Mouse (Mus musculus): Measurements from ENCODE around the gene Prpf40b. TPM values are rescaled to one million over a fixed set of nuclear protein-coding genes. Genes with fewer than 3 reads are reported as not detected.
"Not testable (repeated sequence)": the region's sequence is repeated elsewhere in the genome, so short reads cannot be mapped to it uniquely, and the experiment has no call there.

Gene Prpf40b
- total RNA-seq (2021) = 10 to 100 TPM; 46.0 to 50.6 TPM
- long read RNA-seq, experiment 1, full-length matches to known transcripts = 1 of 33 reads
- long read RNA-seq, experiment 1, partial matches to known transcripts = 12 of 33 reads
- long read RNA-seq, experiment 1, other reads (novel, unspliced or antisense) = 20 of 33 reads
- long read RNA-seq, experiment 2, partial matches to known transcripts = 7 of 18 reads
- long read RNA-seq, experiment 2, other reads (novel, unspliced or antisense) = 11 of 18 reads

- DNase-seq (ENCODE audit: low spot score in 2 of 2) = peak; percentile 94 to 95
Measured at GRCm38 (mm10) chr15:99294813-99295374, at the start of gene Prpf40b. Gene Prpf40b (plus strand): TSS chr15:99295087.

- DNase-seq (ENCODE audit: low spot score in 2 of 2) = not testable (repeated sequence)
Measured at GRCm38 (mm10) chr15:99246736-99247135, 48.2 kb upstream of the Prpf40b start.

- DNase-seq (ENCODE audit: low spot score in 2 of 2) = no peak
Measured at GRCm38 (mm10) chr15:99248972-99249371, 45.9 kb upstream of the Prpf40b start.

GRCm38 (mm10) chr15:99249938-99250337 lies 44.9 kb upstream of the Prpf40b start:
- DNase-seq (ENCODE audit: low spot score in 2 of 2) = no peak

- DNase-seq (ENCODE audit: low spot score in 2 of 2) = peak in 1 of 2 experiments; percentile 22
Measured at GRCm38 (mm10) chr15:99251111-99251510, 43.8 kb upstream of the Prpf40b start.

GRCm38 (mm10) chr15:99251626-99252380 lies 43.1 kb upstream of the Prpf40b start, which contains the start of gene Mcrs1:
Gene Mcrs1 (minus strand): TSS chr15:99251961.
- DNase-seq (ENCODE audit: low spot score in 2 of 2) = peak; percentile 93 to 94

- DNase-seq (ENCODE audit: low spot score in 2 of 2) = no peak
Measured at GRCm38 (mm10) chr15:99252381-99253174, 42.3 kb upstream of the Prpf40b start.

- not testable (repeated sequence) for DNase-seq (ENCODE audit: low spot score in 2 of 2)
Measured at GRCm38 (mm10) chr15:99253175-99253479, 41.8 kb upstream of the Prpf40b start.

- DNase-seq (ENCODE audit: low spot score in 2 of 2) = no peak
Measured at GRCm38 (mm10) chr15:99253772-99254171, 41.1 kb upstream of the Prpf40b start.

- DNase-seq (ENCODE audit: low spot score in 2 of 2) = no peak
Measured at GRCm38 (mm10) chr15:99254477-99255005, 40.3 kb upstream of the Prpf40b start.

GRCm38 (mm10) chr15:99255241-99255749 lies 39.6 kb upstream of the Prpf40b start:
- DNase-seq (ENCODE audit: low spot score in 2 of 2) = no peak

- no peak for DNase-seq (ENCODE audit: low spot score in 2 of 2)
Measured at GRCm38 (mm10) chr15:99259167-99259729, 35.6 kb upstream of the Prpf40b start.

GRCm38 (mm10) chr15:99259730-99260252 lies 35.1 kb upstream of the Prpf40b start:
- DNase-seq (ENCODE audit: low spot score in 2 of 2) = peak; percentile 64 to 65

- no peak for DNase-seq (ENCODE audit: low spot score in 2 of 2)
Measured at GRCm38 (mm10) chr15:99262702-99263101, 32.2 kb upstream of the Prpf40b start.

GRCm38 (mm10) chr15:99264363-99264762 lies 30.5 kb upstream of the Prpf40b start:
- no peak for DNase-seq (ENCODE audit: low spot score in 2 of 2)

GRCm38 (mm10) chr15:99265679-99266078 lies 29.2 kb upstream of the Prpf40b start:
- peak; percentile 54 to 55 for DNase-seq (ENCODE audit: low spot score in 2 of 2)

- DNase-seq (ENCODE audit: low spot score in 2 of 2) = no peak
Measured at GRCm38 (mm10) chr15:99276095-99276494, 18.8 kb upstream of the Prpf40b start.

- DNase-seq (ENCODE audit: low spot score in 2 of 2) = no peak
Measured at GRCm38 (mm10) chr15:99278271-99278670, 16.6 kb upstream of the Prpf40b start.

- no peak for DNase-seq (ENCODE audit: low spot score in 2 of 2)
Measured at GRCm38 (mm10) chr15:99283456-99283855, 11.4 kb upstream of the Prpf40b start.

GRCm38 (mm10) chr15:99284527-99285188 lies 10.2 kb upstream of the Prpf40b start:
- no peak for DNase-seq (ENCODE audit: low spot score in 2 of 2)
